Mouse (Mus musculus) liver, embryonic 11.5 days (tissue): ENCODE results near the gene Srms. TPM values are rescaled to one million over a fixed set of nuclear protein-coding genes. Genes with fewer than 3 reads are reported as not detected.
"Not testable (repeated sequence)": the region's sequence is repeated elsewhere in the genome, so short reads cannot be mapped to it uniquely, and the experiment has no call there.

ENCODE experiments used
- ATAC-seq: fragments of 200-750 bp; cut with Nextera tagmentation; replicated peaks from 2 replicates; pipeline ENCODE4 v1.8.0; 2017; ENCODE audit warnings: moderate number of reproducible peaks, mild to moderate bottlenecking, moderate TSS enrichment, moderate library complexity; ENCODE audit not compliant: low FRiP score
- DNase-seq: peaks from one replicate; pipeline ENCODE4 v3.0.0-alpha.2; 2017; ENCODE audit warnings: low spot score
- H3K27ac ChIP-seq: fragments of 300-500 bp; sonication (generic); 2 replicates; pipeline ENCODE4 v1.5.1; 2014; ENCODE audit warnings: mild to moderate bottlenecking, low read depth, low read length, control low read depth
- H3K27me3 ChIP-seq: fragments of 300-500 bp; sonication (generic); replicated peaks from 2 replicates; pipeline ENCODE4 v1.6.1; 2014; ENCODE audit warnings: low read length, mixed read lengths; ENCODE audit not compliant: control insufficient read depth, insufficient read depth
- H3K36me3 ChIP-seq: fragments of 300-500 bp; sonication (generic); 2 replicates; pipeline ENCODE4 v1.6.1; 2014; ENCODE audit warnings: mild to moderate bottlenecking, low read length, moderate library complexity, mixed read lengths; ENCODE audit not compliant: control insufficient read depth, insufficient read depth
- H3K4me1 ChIP-seq: fragments of 300-500 bp; sonication (generic); replicated peaks from 2 replicates; pipeline ENCODE4 v1.6.1; 2014; ENCODE audit warnings: low read length, mixed read lengths; ENCODE audit not compliant: control insufficient read depth, insufficient read depth
- H3K4me2 ChIP-seq: fragments of 300-500 bp; sonication (generic); 2 replicates; pipeline ENCODE4 v1.6.1; 2014; ENCODE audit warnings: mild to moderate bottlenecking, control low read depth, moderate library complexity
- H3K4me3 ChIP-seq: fragments of 300-500 bp; sonication (generic); 2 replicates; pipeline ENCODE4 v1.5.1; 2014; ENCODE audit warnings: low read depth, low read length, control low read depth
- H3K9ac ChIP-seq: fragments of 300-500 bp; sonication (generic); 2 replicates; pipeline ENCODE4 v1.6.1; 2014; ENCODE audit warnings: low read depth, low read length, control low read depth
- H3K9me3 ChIP-seq: fragments of 300-500 bp; sonication (generic); 2 replicates; pipeline ENCODE4 v1.6.1; 2016; ENCODE audit warnings: low read length, inconsistent platforms, mixed read lengths; ENCODE audit not compliant: control insufficient read depth
- WGBS: fragments of 180-500 bp; shearing (Covaris S2); extraction: QIAGEN DNeasy Blood & Tissue Kit; methylation state at CpG from one replicate; pipeline ENCODE4 v1.1.7; 2014; 5-methylcytosine and 5-hydroxymethylcytosine counted together
- polyA plus RNA-seq: library from polyadenylated mRNA; unstranded; fragments of >200 nt; fragmentation: Nextera tagmentation; extraction: Ambion mirVana; gene quantifications from 2 replicates; pipeline ENCODE4 v1.2.1, GENCODE M21; 2014

The Srms gene
- polyA plus RNA-seq, 1 experiment from 2014 or later = 0.23 TPM

- H3K4me3 ChIP-seq, H3K36me3 ChIP-seq, H3K9me3 ChIP-seq, ATAC-seq, H3K4me2 ChIP-seq, H3K27me3 ChIP-seq, H3K9ac ChIP-seq, H3K27ac ChIP-seq, DNase-seq, H3K4me1 ChIP-seq: not testable (repeated sequence)
- WGBS = 72% methylated on average over 4 of the region's 4 CpGs
These were observed 21.6 kb downstream of the Srms start for GRCm38 (mm10) chr2:181191385-181191784.

DNA sequence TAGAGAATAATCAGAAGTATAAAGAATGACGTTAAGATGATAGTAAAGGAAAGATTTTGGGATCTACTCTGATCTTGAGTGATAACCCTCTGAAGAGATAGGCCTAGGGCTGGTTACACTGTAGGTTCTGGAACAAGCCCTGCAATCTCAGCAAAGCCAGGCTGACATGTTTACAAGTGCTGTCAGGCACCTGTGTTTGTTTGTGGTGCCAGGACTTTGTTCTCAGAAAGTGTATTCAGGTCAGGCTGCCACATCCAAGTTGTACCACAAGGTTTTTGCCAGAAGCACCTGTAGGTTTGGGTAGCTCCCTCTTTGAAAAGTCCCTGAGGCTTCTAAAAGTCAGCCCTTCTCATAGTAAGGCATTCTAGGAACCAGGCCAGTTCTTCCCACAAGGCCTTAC, 23.7 kb downstream of the Srms start:
- 82% methylated on average over 1 of the region's 1 CpGs for WGBS
- H3K27ac ChIP-seq = no peak overlapping the region

DNA sequence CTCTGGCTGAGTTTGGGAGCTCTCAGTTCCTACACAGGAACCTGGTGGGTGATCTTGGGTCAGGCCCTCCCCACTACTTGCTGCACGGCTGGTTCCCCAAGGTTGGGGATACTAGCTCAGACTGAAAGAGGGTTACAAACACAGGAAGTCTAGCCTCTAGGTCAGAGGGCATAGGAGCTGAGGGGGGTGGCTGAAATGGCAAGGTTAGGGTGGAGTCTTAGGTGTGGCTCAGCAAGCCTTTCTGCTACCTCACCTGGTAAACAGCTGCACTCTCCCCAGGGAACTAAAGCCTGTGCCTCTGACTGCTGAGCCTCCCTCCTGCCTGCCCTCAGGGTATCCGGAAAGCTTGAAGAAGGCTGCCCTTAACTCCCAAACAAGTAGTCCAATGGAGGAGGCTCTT, 24.3 kb downstream of the Srms start:
- DNase-seq (no peak), ATAC-seq (no peak)
- 0 out of 2 replicates have a peak overlapping the region, but pooled peaks have one; percentile 8 for H3K9ac ChIP-seq
- peak overlapping the region; percentile 74 for H3K4me2 ChIP-seq
- peak overlapping the region; percentile 67 for H3K4me3 ChIP-seq
- no peak overlapping the region for H3K27ac ChIP-seq
- no peaks in the 10 kb centered on the region for H3K9me3 ChIP-seq
- 61% methylated on average over 2 of the region's 2 CpGs for WGBS
- H3K36me3 ChIP-seq = no peaks in the 10 kb centered on the region
- no peaks in the 10 kb centered on the region for H3K27me3 ChIP-seq
- peaks cover 8% of the 10 kb centered on the region for H3K4me1 ChIP-seq

More for the DNA sequence above, 23.7 kb downstream of the Srms start:
- DNase-seq (no peak), ATAC-seq (no peak)
- Histone ChIP-seq H3K4me1 (peaks cover 8% of the 10 kb centered on the region), H3K4me3 (no peak overlapping the region), H3K36me3 (no peaks in the 10 kb centered on the region), H3K4me2 (no peak overlapping the region), H3K27me3 (no peaks in the 10 kb centered on the region), H3K9ac (no peak overlapping the region), H3K9me3 (no peaks in the 10 kb centered on the region)

GRCm38 (mm10) chr2:181187121-181188000, 25.6 kb downstream of the Srms start, which contains the start of gene Ppdpf:
Gene Ppdpf (plus strand): TSS chr2:181187247.
- no peaks in the 10 kb centered on the region for H3K36me3 ChIP-seq
- no peaks in the 10 kb centered on the region for H3K9me3 ChIP-seq
- peak; percentile 96 for ATAC-seq
- peaks cover 8% of the 10 kb centered on the region for H3K4me1 ChIP-seq
- peak within 1 kb of the TSS; percentile 73 for H3K27ac ChIP-seq
- DNase-seq = peak; percentile 88
- no peaks in the 10 kb centered on the region for H3K27me3 ChIP-seq
- H3K9ac ChIP-seq = peak within 1 kb of the TSS; percentile 80
- WGBS = under 1% methylated on average over 64 of the region's 64 CpGs
- H3K4me3 ChIP-seq = peak within 1 kb of the TSS; percentile 67
- H3K4me2 ChIP-seq = peak within 1 kb of the TSS; percentile 74

DNA sequence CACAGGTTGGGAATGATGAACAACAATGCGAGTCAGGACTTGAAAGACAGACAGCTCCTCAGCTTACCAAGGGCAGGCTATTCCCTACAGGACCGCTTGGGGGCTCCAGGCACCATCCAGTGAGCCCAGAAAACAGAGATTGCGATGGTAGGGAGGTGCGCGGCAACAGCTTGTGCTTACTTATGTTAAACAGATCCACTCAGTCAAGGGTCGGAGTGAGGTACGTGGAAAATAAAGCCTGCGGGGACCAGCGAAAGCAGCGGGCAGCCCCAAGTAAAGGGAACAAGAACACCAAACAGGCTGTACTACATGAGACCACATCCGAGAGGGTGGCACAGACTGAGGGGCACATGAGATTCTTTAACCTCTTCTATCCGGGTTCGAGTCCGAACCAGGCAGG, 26.4 kb downstream of the Srms start:
- Histone ChIP-seq H3K4me2 (peak overlapping the region; percentile 74), H3K4me1 (peaks cover 8% of the 10 kb centered on the region), H3K27ac (no peak overlapping the region), H3K9me3 (no peaks in the 10 kb centered on the region), H3K27me3 (no peaks in the 10 kb centered on the region), H3K36me3 (no peaks in the 10 kb centered on the region), H3K4me3 (peak overlapping the region; percentile 67), H3K9ac (peak overlapping the region; percentile 80)
- DNase-seq (peak; percentile 79), ATAC-seq (peak; percentile 76)
- WGBS = under 1% methylated on average over 14 of the region's 14 CpGs

DNA sequence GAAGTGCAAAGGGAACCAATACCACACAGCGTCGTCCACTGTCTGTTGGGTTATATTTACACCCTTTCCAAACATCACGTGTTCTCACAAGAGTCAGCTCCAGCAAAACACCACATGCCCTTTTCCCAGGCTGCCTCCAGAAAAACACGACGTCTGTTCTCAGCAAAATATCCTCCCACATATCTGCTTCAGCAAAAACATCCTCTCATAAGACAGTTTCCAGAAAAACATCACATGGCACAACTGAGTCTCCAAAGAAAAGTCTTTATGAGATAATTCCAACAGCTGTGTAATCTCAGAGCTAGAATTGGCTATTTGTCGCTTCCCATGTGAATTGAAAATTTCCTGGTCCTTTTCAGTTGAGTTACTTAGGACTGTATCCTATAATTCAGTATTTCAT, 32.1 kb downstream of the Srms start:
- Histone ChIP-seq H3K9me3 (no peaks in the 10 kb centered on the region), H3K4me1 (no peaks in the 10 kb centered on the region), H3K4me2 (no peak overlapping the region), H3K36me3 (no peaks in the 10 kb centered on the region), H3K9ac (no peak overlapping the region), H3K27ac (no peak overlapping the region), H3K27me3 (no peaks in the 10 kb centered on the region), H3K4me3 (no peak overlapping the region)
- 71% methylated on average over 6 of the region's 6 CpGs for WGBS
- DNase-seq (no peak), ATAC-seq (no peak)

DNA sequence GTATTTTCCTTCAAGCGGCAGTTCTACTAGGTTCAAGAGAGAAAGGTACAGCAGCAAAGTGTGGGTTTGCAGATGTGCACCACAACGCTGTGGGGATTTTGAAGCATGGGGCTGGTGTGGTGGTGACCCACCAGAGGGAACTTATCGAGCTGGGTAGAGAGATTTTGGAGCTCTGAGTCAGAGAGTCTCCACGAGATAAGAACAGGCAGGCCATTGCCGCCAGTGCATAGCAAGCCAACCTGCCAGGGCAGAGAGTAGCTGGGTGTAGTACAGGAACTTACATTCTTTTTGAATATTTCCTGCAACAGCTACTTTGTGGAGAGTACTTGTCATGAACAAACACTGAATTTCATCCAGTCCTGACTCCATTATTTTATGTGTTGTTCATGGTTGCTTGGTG, 34.5 kb downstream of the Srms start:
- DNase-seq (no peak), ATAC-seq (no peak)
- no peak overlapping the region for H3K27ac ChIP-seq
- H3K9me3 ChIP-seq = no peaks in the 10 kb centered on the region
- WGBS = 63% methylated on average over 5 of the region's 5 CpGs
- H3K4me3 ChIP-seq = no peak overlapping the region
- no peaks in the 10 kb centered on the region for H3K4me1 ChIP-seq
- H3K4me2 ChIP-seq = no peak overlapping the region
- H3K36me3 ChIP-seq = no peaks in the 10 kb centered on the region
- H3K27me3 ChIP-seq = no peaks in the 10 kb centered on the region
- H3K9ac ChIP-seq = no peak overlapping the region

- ATAC-seq = no peak
- Histone ChIP-seq H3K27me3 (no peaks in the 10 kb centered on the region), H3K9me3 (no peaks in the 10 kb centered on the region), H3K36me3 (no peaks in the 10 kb centered on the region), H3K27ac (no peak overlapping the region), H3K9ac (no peak overlapping the region), H3K4me1 (no peaks in the 10 kb centered on the region), H3K4me2 (no peak overlapping the region), H3K4me3 (no peak overlapping the region)
- WGBS = 64% methylated on average over 3 of the region's 3 CpGs
- DNase-seq = no peak
These were observed 35.0 kb downstream of the Srms start for GRCm38 (mm10) chr2:181178015-181178414.

GRCm38 (mm10) chr2:181174646-181175045, 38.3 kb downstream of the Srms start:
- Histone ChIP-seq H3K27ac (no peak overlapping the region), H3K36me3 (no peaks in the 10 kb centered on the region), H3K4me3 (no peak overlapping the region), H3K4me1 (no peaks in the 10 kb centered on the region), H3K9me3 (no peaks in the 10 kb centered on the region), H3K9ac (no peak overlapping the region), H3K27me3 (no peaks in the 10 kb centered on the region), H3K4me2 (no peak overlapping the region)
- ATAC-seq = no peak
- DNase-seq = no peak
- WGBS = 82% methylated on average over 3 of the region's 3 CpGs
